Mouse (Mus musculus) limb, embryonic 11.5 days (tissue): ENCODE results near the gene Tiam1. TPM values are rescaled to one million over a fixed set of nuclear protein-coding genes. Genes with fewer than 3 reads are reported as not detected.
A peak's percentile ranks its signal among the peaks of the same experiment; 100 is the strongest.

Source experiments
- ATAC-seq: fragments of 200-750 bp; cut with Nextera tagmentation; 2 replicates; pipeline ENCODE4 v1.8.0; 2017; ENCODE audit warnings: low read depth; ENCODE audit not compliant: insufficient number of reproducible peaks, low FRiP score, low TSS enrichment
- DNase-seq: peaks from one replicate; pipeline ENCODE4 v3.0.0-alpha.2; 2015; ENCODE audit warnings: low spot score
- H3K27ac ChIP-seq: fragments of 300-500 bp; sonication (generic); replicated peaks from 2 replicates; pipeline ENCODE4 v1.5.1; 2014; ENCODE audit warnings: low read depth, mild to moderate bottlenecking, low read length
- H3K27me3 ChIP-seq: fragments of 300-500 bp; sonication (generic); 2 replicates; pipeline ENCODE4 v1.6.1; 2014; ENCODE audit warnings: mild to moderate bottlenecking, low read length, mixed read lengths; ENCODE audit not compliant: control insufficient read depth, insufficient read depth
- H3K36me3 ChIP-seq: fragments of 300-500 bp; sonication (generic); 2 replicates; pipeline ENCODE4 v1.6.1; 2014; ENCODE audit warnings: mild to moderate bottlenecking, low read length, moderate library complexity, mixed read lengths; ENCODE audit not compliant: control insufficient read depth, insufficient read depth
- H3K4me1 ChIP-seq: fragments of 300-500 bp; sonication (generic); 2 replicates; pipeline ENCODE4 v1.6.1; 2014; ENCODE audit warnings: low read length, mixed read lengths; ENCODE audit not compliant: control insufficient read depth, insufficient read depth
- H3K4me2 ChIP-seq: fragments of 300-500 bp; sonication (generic); 2 replicates; pipeline ENCODE4 v1.6.1; 2014; ENCODE audit warnings: low read depth, mild to moderate bottlenecking, moderate library complexity; ENCODE audit not compliant: severe bottlenecking
- H3K4me3 ChIP-seq: fragments of 300-500 bp; sonication (generic); 2 replicates; pipeline ENCODE4 v1.5.1; 2014; ENCODE audit warnings: low read depth, low read length
- H3K9ac ChIP-seq: fragments of 300-500 bp; sonication (generic); 2 replicates; pipeline ENCODE4 v1.6.1; 2014; ENCODE audit warnings: mild to moderate bottlenecking, low read length
- H3K9me3 ChIP-seq: fragments of 300-500 bp; sonication (generic); 2 replicates; pipeline ENCODE4 v1.6.1; 2016; ENCODE audit warnings: low read length; ENCODE audit not compliant: control insufficient read depth
- WGBS: fragments of 180-500 bp; shearing (Covaris S2); extraction: QIAGEN DNeasy Blood & Tissue Kit; methylation state at CpG from one replicate; pipeline ENCODE4 v1.1.7; 2014; 5-methylcytosine and 5-hydroxymethylcytosine counted together
- polyA plus RNA-seq: library from polyadenylated mRNA; unstranded; fragments of >200 nt; fragmentation: Nextera tagmentation; extraction: Ambion mirVana; gene quantifications from 2 replicates; pipeline ENCODE4 v1.2.1, GENCODE M21; 2014

The Tiam1 gene
- polyA plus RNA-seq, 1 experiment from 2014 or later: 53.3 TPM

GRCm38 (mm10) chr16:90011521-90012181 is 131.9 kb downstream of the Tiam1 start:
- Histone ChIP-seq H3K27me3 (no peaks in the 10 kb centered on the region), H3K4me1 (peaks cover 15% of the 10 kb centered on the region), H3K36me3 (no peaks in the 10 kb centered on the region), H3K9me3 (no peaks in the 10 kb centered on the region), H3K27ac (no peak overlapping the region; the same call in 1 of the 2 replicates), H3K9ac (no peak overlapping the region), H3K4me3 (no peak overlapping the region), H3K4me2 (no peak overlapping the region)
- ATAC-seq: no peak
- peak; percentile 42 for DNase-seq
- WGBS: 84% methylated on average over 32 of the region's 32 CpGs

GRCm38 (mm10) chr16:90008504-90008903 is 135.1 kb downstream of the Tiam1 start:
- Histone ChIP-seq H3K27ac (no peak overlapping the region), H3K4me3 (no peak overlapping the region), H3K27me3 (no peaks in the 10 kb centered on the region), H3K4me1 (peaks cover 3% of the 10 kb centered on the region), H3K4me2 (no peak overlapping the region), H3K9me3 (no peaks in the 10 kb centered on the region), H3K9ac (no peak overlapping the region), H3K36me3 (no peaks in the 10 kb centered on the region)
- no peak for DNase-seq
- WGBS: 88% methylated on average over 6 of the region's 6 CpGs
- no peak for ATAC-seq

- H3K27me3 ChIP-seq: no peaks in the 10 kb centered on the region
- no peak overlapping the region for H3K27ac ChIP-seq
- no peak overlapping the region for H3K4me2 ChIP-seq
- H3K9me3 ChIP-seq: no peaks in the 10 kb centered on the region
- WGBS: 69% methylated on average over 13 of the region's 13 CpGs
- no peak for DNase-seq
- no peak overlapping the region for H3K9ac ChIP-seq
- H3K4me3 ChIP-seq: no peak overlapping the region
- no peaks in the 10 kb centered on the region; the same call in 1 of the 2 replicates for H3K4me1 ChIP-seq
- H3K36me3 ChIP-seq: peaks cover 2% of the 10 kb centered on the region; the same call in 1 of the 2 replicates
- ATAC-seq: no peak
Measured at GRCm38 (mm10) chr16:90007391-90007977, 136.1 kb downstream of the Tiam1 start.

- Histone ChIP-seq H3K4me2 (no peak overlapping the region), H3K9ac (no peak overlapping the region), H3K9me3 (no peaks in the 10 kb centered on the region; the same call in 1 of the 2 replicates), H3K27ac (no peak overlapping the region), H3K4me1 (no peaks in the 10 kb centered on the region), H3K27me3 (no peaks in the 10 kb centered on the region), H3K4me3 (no peak overlapping the region), H3K36me3 (peaks cover 2% of the 10 kb centered on the region; the same call in 1 of the 2 replicates)
- DNase-seq: no peak
- 95% methylated on average over 14 of the region's 14 CpGs for WGBS
- no peak for ATAC-seq
Measured at GRCm38 (mm10) chr16:90003556-90003955, 140.0 kb downstream of the Tiam1 start.

- Histone ChIP-seq H3K27ac (no peak overlapping the region), H3K4me1 (0 out of 2 replicates have a peak, but pooled peaks cover 2% of the 10 kb centered on the region), H3K4me2 (no peak overlapping the region), H3K4me3 (no peak overlapping the region), H3K27me3 (no peaks in the 10 kb centered on the region), H3K36me3 (0 out of 2 replicates have a peak, but pooled peaks cover 2% of the 10 kb centered on the region), H3K9me3 (no peaks in the 10 kb centered on the region; the same call in 1 of the 2 replicates), H3K9ac (no peak overlapping the region)
- DNase-seq: no peak
- no peak for ATAC-seq
- whole genome bisulfite sequencing: 91% methylated on average over 7 of the region's 7 CpGs
Measured at GRCm38 (mm10) chr16:89995155-89995554, 148.4 kb downstream of the Tiam1 start.

GRCm38 (mm10) chr16:89993991-89994825 is 149.4 kb downstream of the Tiam1 start:
- Histone ChIP-seq H3K9me3 (no peaks in the 10 kb centered on the region), H3K27me3 (no peaks in the 10 kb centered on the region), H3K4me1 (0 out of 2 replicates have a peak, but pooled peaks cover 2% of the 10 kb centered on the region), H3K36me3 (0 out of 2 replicates have a peak, but pooled peaks cover 2% of the 10 kb centered on the region), H3K27ac (no peak overlapping the region), H3K4me2 (no peak overlapping the region), H3K4me3 (no peak overlapping the region), H3K9ac (no peak overlapping the region)
- 89% methylated on average over 17 of the region's 17 CpGs for WGBS
- no peak for DNase-seq
- ATAC-seq: no peak

- no peak overlapping the region for H3K27ac ChIP-seq
- H3K27me3 ChIP-seq: no peaks in the 10 kb centered on the region
- 0 out of 2 replicates have a peak, but pooled peaks cover 2% of the 10 kb centered on the region for H3K4me1 ChIP-seq
- no peak overlapping the region for H3K4me3 ChIP-seq
- DNase-seq (no peak), ATAC-seq (no peak)
- H3K9me3 ChIP-seq: no peaks in the 10 kb centered on the region
- H3K36me3 ChIP-seq: 0 out of 2 replicates have a peak, but pooled peaks cover 2% of the 10 kb centered on the region
- no peak overlapping the region for H3K4me2 ChIP-seq
- H3K9ac ChIP-seq: no peak overlapping the region
- 92% methylated on average over 4 of the region's 4 CpGs for WGBS
Measured at GRCm38 (mm10) chr16:89993506-89993905, 150.1 kb downstream of the Tiam1 start.

GRCm38 (mm10) chr16:89991701-89992152 is 151.8 kb downstream of the Tiam1 start:
- Histone ChIP-seq H3K9ac (no peak overlapping the region), H3K36me3 (0 out of 2 replicates have a peak, but pooled peaks cover 2% of the 10 kb centered on the region), H3K9me3 (no peaks in the 10 kb centered on the region), H3K4me2 (no peak overlapping the region), H3K27me3 (no peaks in the 10 kb centered on the region), H3K27ac (0 out of 2 replicates have a peak overlapping the region, but pooled peaks have one; percentile 42), H3K4me1 (0 out of 2 replicates have a peak, but pooled peaks cover 2% of the 10 kb centered on the region), H3K4me3 (no peak overlapping the region)
- 37% methylated on average over 12 of the region's 12 CpGs for WGBS
- ATAC-seq: peak; percentile 74
- DNase-seq: peak; percentile 72
